Mouse (Mus musculus) CH12F3 (cell line): ENCODE results near the gene Pcdh9.

ENCODE experiments used
- in situ Hi-C: fragments of 300-500 bp; cut with MboI; formaldehyde crosslinking; loops from 2 replicates; pipeline ENCODE4 v1.14.3; 2020; ENCODE audit warnings: low sequenced_read_pairs

Pcdh9 gene

DNA sequence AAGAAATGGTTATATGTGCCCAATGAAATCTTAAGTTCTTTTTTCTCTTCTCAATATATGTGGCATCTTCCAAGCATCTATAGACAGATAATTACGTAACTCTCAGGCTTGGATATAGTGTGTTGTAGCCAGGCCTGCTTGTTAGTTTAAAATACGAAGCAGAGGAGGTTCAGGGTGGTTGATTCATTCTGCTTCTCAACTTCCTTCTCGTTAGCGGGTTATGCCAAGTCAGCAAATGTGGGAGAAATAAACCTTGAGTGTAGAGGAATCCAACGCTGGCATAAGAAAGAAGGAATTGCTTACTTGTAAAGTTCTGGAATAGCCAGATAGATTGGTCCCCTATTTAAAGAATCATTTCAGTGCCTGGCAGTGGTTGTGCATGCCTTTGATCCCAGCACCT, 482.7 kb downstream of the Pcdh9 start:
- in situ Hi-C loops: no loop called here

DNA sequence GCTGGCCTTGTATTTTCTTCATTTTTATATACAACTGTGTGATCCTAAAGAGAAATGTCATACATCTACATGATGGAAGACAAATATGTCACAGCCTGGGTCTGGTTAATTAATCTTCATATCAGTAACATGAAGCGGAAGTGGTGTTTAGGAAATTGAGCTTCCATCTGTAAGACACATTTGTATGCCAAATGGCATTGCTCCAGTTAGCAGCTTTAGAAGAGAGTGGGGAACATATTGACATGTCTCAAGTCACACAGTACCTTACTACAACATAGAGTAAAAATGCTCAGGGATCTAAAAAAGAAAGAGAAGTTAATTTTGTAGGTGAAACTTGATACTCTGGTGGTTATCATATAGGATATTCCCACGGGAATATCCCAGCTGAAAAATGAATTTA, 505.4 kb downstream of the Pcdh9 start:
- in situ Hi-C loops: no loop called here

GRCm38 (mm10) chr14:93381163-93381562, 509.3 kb downstream of the Pcdh9 start:
- in situ Hi-C loops: no loop called here

DNA sequence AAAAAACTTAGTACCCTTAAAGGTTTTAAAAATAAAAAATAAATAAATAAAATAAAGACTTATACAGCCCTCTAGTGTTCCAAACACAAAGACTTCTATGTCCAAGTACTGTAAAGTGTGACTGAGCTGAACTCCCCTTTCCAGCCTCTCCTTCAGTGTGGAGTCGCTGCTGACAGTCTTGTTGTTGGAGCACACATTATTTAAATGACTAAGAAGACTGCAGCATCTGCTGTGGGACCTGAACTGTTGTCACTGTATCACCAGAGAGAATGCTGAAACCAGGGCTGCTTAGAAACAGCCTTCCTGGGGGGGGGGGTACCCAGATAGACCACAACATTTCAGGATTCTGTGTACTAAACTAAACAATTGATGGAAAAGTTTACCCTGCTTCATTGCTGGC, 509.7 kb downstream of the Pcdh9 start:
- in situ Hi-C loops: no loop called here

DNA sequence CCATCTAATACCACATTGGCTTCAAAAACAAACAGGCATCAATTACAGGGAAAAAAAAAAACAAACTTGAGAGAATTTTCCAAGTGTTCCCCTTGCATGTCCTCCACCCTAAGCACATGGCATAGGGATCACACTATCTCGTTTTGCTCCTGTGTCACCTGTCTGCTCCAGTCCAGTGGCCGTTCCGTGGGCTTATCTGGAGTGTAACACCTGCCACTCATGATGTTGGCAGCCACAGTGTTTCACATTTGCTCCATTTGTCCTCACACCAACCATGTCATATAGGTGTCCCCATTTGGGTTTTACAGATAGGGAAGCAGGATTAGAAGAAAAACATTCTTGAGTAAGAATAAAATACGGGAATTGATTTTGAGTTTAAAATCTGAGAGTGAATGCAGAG, 514.3 kb downstream of the Pcdh9 start:
- in situ Hi-C loops: no loop called here

DNA sequence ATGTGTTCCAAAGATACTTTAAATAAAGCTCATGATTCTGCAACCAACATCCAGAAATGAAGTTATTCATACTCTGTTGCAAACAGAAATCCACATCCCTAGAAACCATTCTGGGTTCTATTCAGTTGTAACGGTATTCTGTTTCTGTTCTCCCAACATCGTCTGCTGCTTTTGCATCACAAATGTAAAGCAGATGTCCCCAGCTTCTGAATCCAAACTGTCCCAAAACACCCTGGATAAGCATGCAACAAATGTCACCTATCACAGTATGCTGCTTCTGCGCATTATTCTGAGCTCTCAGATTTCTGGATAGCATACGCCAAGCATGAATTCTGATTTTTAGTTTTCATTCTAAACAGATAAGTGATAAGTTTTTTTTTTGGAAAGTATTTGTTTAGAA, 516.3 kb downstream of the Pcdh9 start:
- in situ Hi-C loops: no loop called here

DNA sequence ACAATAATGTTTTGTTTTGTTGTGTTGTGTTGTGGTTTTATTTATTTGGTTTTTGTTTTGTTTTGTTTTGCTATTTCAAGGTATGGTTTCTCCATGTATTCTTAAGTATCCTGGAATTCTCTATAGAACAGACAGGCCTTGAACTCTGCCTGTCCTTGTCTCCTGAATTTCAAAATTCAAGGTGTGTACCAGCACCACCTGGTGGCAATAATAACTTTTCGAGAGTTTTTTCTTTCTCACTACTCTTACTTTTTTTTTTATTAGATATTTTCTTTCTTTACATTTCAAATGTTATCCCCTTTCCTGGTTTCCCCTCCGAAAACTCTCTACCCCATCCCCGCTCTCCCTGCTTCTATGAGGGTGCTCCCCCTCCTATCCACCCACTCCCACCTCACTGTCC, 536.3 kb downstream of the Pcdh9 start:
- in situ Hi-C loops: no loop called here

GRCm38 (mm10) chr14:93350906-93351305, 539.6 kb downstream of the Pcdh9 start:
- in situ Hi-C loops: no loop called here

- in situ Hi-C loops: no loop called here
Observed at GRCm38 (mm10) chr14:93349166-93349565, 541.3 kb downstream of the Pcdh9 start.

DNA sequence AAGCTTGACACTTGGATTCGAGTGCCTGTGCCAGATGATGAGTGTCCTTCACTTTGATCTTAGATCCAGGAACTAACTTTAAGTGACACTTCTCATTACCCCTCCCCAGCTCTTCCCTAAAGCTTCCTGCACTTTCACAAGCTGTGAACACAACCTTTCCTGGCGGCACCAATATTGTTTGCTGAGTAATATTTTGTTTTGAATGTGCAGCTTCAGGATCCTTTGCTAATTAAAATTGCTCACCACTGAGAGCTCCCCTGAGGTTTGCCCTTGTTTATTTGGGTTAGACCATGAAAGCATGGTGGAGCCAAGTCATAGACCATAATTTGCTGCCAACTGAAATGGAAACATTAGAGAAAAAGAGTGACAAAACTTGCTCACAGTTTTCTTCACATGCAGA, 543.4 kb downstream of the Pcdh9 start:
- in situ Hi-C loops: no loop called here

- in situ Hi-C loops: no loop called here
Observed at GRCm38 (mm10) chr14:93342781-93343180, 547.7 kb downstream of the Pcdh9 start.

DNA sequence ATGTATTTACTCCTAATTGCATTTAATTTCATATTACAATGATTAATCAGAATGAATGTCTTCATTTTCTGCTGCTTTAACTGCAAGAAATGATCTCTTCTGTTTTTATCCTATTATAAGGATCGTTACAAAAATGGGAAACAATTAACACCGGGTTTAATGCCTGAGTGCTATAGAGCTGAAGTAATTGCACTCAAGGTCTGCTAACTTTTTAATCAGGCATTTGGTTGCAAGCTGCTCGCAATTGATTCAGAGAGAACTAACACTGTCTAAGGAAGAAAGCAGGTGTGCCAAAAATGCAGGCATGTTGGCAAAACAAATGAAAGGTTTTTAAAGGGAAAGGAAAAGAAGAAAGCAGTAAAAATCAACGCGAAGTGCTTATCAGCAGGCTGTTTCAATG, 549.1 kb downstream of the Pcdh9 start:
- in situ Hi-C loops: no loop called here

GRCm38 (mm10) chr14:93329247-93329646, 561.2 kb downstream of the Pcdh9 start:
- in situ Hi-C loops: no loop called here

GRCm38 (mm10) chr14:93317393-93317792, 573.1 kb downstream of the Pcdh9 start:
- in situ Hi-C loops: no loop called here

DNA sequence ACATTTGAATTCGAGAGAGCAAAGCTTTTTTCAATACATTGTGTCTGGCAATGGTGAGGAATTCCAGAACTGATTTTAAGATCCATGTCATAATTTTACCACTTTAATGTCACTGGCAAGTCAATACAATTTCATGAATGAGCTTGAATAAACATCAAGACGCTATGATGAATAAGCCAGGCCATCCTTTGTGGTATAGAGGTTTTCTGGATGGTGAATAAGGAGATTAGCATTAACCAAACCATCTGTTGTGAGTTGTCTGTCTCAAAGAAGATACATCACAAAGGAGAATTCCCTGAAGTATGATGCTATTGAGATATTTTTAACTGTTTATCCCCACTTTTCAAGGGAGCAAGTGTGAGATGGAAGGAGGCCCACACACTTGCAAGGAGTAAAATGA, 602.1 kb downstream of the Pcdh9 start:
- in situ Hi-C loops: no loop called here

- in situ Hi-C loops: no loop called here
Observed at GRCm38 (mm10) chr14:93287642-93288041, 602.8 kb downstream of the Pcdh9 start.

DNA sequence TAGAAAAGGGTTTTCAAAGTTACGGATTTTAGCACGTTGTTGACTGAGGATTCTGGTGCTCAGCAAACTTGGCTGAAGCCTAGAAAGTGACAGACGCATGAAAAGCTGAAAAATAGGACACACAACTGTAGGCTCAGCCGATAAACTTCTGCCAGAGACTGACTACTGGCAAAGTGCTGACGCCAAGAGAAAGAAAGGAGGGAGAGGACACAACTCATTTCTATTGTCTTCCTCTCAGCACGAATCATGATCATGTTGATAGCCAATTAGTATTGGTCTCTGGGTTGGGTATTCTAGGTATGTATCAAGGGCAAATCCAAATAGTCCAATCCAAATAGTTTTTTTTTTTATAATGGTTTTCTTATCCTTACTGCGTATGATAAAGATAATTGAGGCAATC, 605.3 kb downstream of the Pcdh9 start:
- in situ Hi-C loops: no loop called here

- in situ Hi-C loops: no loop called here
Observed at GRCm38 (mm10) chr14:93284009-93284408, 606.5 kb downstream of the Pcdh9 start.

GRCm38 (mm10) chr14:93275661-93276060, 614.8 kb downstream of the Pcdh9 start:
- in situ Hi-C loops: no loop called here

- in situ Hi-C loops: no loop called here
Observed at GRCm38 (mm10) chr14:93274767-93275166, 615.7 kb downstream of the Pcdh9 start.

- in situ Hi-C loops: no loop called here
Observed at GRCm38 (mm10) chr14:93253411-93253810, 637.1 kb downstream of the Pcdh9 start.

DNA sequence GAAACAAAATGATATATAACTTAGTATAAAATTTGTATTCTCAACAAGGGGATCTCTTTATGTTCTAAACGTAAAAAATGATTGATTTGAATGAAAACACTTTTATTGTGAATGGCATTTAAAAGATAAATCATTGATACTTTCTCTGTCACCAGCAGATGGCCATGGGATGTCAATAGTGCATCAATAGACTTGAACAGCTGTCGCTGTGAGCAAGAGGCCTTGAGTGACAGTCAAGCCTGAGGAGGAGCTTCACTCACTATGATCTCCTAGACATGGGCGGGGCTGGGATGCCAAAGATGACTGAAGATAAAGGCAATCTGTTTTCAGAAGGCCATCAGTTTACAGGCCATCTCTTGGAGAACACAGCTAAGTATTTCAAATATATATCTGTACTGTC, 650.2 kb downstream of the Pcdh9 start:
- in situ Hi-C loops: no loop called here

GRCm38 (mm10) chr14:93234333-93234732, 656.1 kb downstream of the Pcdh9 start:
- in situ Hi-C loops: no loop called here

DNA sequence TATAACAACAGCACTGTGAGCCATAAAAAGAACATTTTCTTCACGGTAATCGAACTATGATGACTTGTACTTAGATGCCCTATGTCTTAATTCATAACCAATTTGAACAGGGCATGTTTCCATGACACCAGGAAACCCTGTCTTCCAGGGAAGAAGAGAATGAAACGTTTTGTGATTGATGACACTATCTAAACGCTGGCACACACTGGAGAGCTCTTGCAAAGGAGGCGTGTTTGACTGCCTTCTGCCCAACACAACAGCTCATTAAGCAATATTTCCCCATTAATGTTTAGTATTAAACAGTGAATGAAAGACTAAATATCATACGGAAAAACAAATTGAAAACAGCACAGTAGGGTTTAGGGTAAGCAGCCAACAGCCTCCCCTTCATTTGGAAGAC, 656.9 kb downstream of the Pcdh9 start:
- in situ Hi-C loops: no loop called here
